Mouse (Mus musculus) cerebellum, postnatal 4 days (tissue): Measurements from ENCODE around the gene Snx9.
A peak's percentile ranks its signal among the peaks of the same experiment; 100 is the strongest.

ENCODE experiments used
- DNase-seq, 2 experiments: peaks; one replicate each; pipeline ENCODE4 v3.0.0; 2022; ENCODE audit warnings: low spot score in 2 of 2, mixed read lengths in 1 of 2

The Snx9 gene

DNA sequence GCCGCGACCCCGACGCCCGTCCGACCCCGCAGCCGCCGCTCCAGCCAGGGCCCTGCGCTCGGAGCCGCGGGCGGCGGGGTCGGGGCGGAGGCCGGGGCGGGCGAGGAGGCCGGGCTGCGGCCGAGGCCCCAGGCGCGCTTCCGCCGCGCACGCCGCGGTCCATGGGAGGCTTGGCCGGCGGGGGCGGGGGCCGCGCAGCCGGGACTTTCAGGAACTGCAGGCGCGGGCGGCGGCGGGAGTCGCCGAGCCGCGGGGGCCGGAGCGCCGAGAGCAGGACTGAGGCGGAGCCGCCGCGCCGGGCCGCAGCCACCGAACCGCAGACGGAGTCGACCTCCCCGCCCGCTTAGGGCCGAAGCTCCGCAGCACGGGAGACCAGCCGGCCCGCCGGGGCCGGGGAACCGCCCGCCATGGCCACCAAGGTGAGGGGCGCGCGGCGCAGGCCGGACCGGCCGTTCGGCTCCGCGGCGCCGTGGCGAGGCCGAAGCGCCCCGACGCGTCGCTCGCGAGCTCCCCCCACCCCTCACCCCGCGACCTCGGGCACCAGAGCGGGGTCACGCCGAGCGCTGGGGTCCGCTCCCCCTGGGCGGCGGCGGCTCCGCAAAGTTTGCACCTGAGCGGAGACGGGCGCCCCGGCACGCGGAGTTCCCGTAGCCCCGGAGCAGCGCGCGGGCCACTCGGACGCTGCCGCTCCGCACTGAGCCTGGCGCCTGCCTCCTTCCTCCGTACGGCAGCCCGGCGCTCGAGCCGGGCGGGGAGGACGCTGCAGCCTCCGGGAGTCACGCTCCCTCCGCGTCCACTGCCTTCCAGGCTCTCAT, at the start of gene Snx9:
Snx9 (plus strand) TSS at position 202 of the 815 bp plus-strand sequence.
- peak; percentile 42 to 71 for DNase-seq

GRCm38 (mm10) chr17:5792164-5792791, 48.9 kb upstream of the Snx9 start:
- no peak for DNase-seq

DNA sequence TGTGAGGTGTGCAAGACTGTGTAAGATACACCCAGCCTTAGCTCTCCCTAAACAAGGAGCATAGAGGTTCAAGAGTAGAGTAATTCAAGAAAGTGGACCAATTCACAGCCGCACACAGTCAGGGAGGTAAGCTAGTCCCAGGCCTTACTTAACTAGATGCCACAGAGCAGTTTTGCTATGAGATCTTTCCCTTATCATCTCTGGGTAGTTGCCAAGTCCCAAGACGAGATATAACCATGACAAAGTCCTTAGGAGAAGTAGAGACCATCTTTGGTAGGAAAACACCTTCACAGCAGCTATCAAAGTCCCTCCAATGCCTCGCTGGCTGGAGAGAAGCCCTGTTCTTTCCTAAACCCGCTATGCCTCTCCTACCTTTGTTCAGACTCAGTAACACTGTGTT, 47.5 kb upstream of the Snx9 start:
- no peak for DNase-seq

DNA sequence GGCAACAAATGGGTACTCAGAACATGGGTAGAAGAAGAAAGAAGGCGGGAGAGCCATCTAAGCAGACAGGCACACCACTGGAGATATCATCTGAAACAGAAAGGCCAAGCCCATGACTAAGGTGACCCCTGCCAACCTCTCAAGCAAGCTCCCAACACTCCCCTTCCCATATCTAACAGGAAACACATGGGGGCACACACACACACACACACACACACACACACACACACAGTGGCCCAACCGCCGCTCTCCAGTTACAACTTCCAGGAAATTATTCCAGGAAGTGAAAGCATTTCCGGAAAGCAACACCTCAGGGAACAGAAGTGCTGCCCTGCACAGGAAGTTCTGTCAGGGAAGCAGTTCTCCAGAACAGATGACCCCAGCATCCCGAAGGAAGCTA, 46.9 kb upstream of the Snx9 start:
- DNase-seq, result no peak

DNA sequence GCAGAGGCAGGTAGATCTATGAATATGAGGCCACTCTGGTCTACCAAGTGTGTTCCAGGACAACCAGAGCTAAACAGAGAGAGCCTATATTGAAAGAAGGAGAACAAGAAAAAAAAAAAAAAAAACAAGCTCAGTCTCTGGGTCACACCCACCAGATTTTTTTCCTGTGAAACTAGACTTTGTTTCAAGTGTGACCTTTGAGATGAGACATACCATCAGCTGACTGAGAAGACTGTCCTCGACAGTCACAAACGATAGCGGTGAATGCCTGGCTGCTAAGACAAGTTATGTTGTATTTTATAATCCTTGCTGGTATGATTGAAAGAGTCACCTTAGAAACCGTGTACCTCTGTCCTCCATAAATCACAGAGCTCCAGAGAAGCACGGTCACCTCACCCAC, 45.8 kb upstream of the Snx9 start:
- no peak for DNase-seq

- DNase-seq, result peak; percentile 34 to 64
Observed at GRCm38 (mm10) chr17:5795878-5796277, 45.3 kb upstream of the Snx9 start.

DNA sequence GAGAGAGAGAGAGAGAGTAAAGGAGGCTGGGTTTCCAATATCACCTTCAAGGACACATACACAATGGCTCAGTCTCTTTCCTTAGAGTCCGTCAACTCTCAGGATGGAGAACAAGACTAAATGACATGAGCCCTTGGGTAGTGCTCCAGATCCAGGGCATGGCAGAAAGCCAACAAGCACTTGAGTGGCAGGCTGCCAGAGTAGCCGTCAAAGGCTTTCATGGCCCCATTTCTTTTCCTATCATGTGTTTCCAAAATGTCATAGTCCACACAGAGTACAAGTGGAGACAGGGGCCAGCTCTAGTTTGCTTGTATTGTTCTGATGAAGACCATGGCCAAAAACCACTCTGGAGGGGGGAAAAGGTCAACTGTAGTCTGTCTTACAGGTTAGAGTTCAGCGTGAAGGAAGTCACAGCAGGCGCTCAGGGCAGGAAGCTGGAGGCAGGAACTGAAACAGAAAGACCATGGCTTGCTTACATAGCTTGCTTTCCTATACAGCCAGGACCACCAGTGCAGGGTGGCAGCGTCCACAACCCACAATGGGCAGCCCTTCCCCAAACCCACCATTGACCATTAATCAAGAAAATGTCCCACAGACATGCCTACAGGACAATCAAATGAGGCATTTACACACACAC, 43.9 kb upstream of the Snx9 start:
- DNase-seq, result peak in 1 of 2 experiments; percentile 45

DNA sequence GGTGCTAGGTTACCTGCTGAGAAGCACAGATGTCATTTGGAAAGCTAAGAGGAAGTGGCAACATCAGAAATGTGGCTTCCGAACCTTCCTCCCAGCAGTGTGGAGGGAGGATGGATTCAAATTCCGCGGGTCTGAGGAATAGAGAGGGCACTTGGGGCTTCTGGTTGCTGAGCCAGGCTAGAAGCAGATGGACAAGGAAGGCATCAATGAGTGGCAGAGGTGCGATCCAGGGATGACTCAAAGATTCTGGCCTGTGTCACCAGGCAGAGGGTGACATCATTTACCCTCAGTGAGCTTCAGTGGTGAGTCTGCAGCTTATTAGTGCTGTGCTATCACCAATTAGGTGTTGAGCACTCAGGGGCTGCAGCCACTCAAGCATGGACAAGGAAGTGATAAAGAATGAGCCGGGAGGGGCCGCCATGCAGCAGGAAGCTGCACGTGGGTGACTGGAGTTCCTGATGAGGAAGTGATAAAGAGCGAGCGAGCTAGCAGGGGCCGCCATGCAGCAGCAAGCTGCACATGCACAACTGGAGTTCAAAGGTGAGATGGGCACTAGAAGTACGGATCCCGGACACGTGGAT, 42.8 kb upstream of the Snx9 start:
- no peak for DNase-seq

- DNase-seq, result no peak
Observed at GRCm38 (mm10) chr17:5798900-5799299, 42.2 kb upstream of the Snx9 start.

GRCm38 (mm10) chr17:5799396-5800021, 41.6 kb upstream of the Snx9 start:
- no peak for DNase-seq

GRCm38 (mm10) chr17:5800254-5800653, 40.9 kb upstream of the Snx9 start:
- no peak for DNase-seq

GRCm38 (mm10) chr17:5800824-5801560, 40.1 kb upstream of the Snx9 start:
- DNase-seq, result no peak

DNA sequence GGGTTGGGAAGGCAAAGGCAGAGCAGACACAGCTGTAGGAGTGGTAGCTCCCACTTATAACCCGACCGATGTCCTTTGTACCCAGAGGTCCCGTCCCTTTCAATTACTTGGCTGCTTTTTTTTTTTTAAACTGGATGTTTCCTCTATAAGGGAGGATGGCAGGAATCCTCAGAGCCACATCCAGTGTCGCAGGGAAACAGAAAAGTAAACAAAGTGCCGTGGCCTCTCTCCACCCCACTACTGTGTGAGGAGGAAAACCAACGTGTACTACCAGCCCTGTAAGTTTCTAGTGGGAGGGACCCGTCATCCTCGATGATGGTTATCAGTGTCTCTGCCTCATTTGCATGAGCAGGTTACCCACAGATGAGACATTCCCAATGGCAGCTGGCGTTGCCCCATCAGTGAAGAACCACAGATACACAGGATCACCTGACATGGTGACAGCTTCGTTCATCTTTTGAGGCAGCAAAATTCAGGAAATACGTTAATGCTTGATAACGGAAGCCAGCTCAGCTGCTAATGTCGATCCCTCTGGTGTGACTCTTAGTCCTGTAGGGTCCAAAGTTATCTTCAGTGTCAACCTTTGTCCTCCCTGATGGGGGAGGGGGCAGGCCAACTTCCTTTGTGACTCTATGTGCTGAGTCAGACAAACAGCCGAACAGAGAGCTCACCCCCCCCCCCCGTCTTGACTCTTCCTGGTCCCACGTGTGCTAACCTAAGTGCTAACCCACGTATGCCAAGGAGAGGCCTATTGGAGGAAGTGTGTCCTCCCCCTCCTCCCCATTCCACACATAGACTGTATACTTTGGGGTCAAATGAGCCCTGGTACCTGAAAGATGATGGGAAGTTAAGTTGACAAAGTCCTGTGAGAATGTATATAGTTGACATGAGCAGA, 39.1 kb upstream of the Snx9 start:
- no peak for DNase-seq

DNA sequence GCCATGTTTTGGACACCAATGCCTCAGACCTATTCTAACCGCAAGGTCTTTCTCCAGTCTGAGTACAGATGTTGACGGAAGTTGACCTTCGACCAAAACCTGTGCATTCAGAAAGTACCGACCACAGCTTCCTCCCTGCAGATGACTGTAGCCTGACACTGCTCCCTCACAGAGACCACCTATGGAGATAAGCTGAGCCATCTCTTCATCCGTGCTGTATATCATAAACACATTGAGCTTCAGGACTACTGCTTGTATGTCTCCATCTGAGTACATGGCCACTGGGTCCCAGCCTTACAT, 38.5 kb upstream of the Snx9 start:
- no peak for DNase-seq

DNA sequence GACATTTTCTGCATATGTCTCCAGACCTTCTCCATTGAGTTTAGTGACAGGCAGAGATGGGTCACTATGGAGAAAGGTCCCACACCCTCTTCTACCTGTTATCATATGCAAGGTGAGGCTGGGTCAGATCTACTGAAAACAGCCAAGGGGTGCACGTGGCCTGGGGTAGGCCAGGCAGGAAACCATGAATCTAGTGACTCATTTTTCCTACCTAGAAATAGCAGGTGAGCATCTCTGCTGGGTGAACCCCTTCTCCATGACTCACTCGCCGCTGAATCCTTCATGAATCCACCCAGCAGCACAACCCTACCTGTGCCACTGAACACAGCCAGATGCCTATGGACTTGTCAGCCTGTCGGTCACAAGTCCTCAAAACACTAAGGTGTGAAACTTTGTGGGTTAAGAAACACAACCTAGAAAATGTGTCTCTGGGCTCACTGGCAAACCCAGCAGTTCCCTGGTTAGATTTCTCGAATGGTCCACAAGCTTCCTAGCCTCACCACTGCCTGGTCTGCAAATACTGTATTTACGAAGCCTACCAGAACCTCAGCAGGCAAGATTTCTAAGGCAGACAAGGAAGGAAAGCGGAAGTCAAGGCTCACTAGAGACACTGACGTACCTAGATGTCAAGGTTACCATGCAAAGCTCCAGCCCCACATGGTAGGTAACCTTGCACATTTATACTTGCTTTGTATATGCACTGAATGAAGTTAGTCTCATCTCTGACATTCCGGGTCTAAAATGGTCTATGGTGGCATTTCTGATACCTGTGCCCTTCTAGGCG, 37.7 kb upstream of the Snx9 start:
- DNase-seq, result no peak

DNA sequence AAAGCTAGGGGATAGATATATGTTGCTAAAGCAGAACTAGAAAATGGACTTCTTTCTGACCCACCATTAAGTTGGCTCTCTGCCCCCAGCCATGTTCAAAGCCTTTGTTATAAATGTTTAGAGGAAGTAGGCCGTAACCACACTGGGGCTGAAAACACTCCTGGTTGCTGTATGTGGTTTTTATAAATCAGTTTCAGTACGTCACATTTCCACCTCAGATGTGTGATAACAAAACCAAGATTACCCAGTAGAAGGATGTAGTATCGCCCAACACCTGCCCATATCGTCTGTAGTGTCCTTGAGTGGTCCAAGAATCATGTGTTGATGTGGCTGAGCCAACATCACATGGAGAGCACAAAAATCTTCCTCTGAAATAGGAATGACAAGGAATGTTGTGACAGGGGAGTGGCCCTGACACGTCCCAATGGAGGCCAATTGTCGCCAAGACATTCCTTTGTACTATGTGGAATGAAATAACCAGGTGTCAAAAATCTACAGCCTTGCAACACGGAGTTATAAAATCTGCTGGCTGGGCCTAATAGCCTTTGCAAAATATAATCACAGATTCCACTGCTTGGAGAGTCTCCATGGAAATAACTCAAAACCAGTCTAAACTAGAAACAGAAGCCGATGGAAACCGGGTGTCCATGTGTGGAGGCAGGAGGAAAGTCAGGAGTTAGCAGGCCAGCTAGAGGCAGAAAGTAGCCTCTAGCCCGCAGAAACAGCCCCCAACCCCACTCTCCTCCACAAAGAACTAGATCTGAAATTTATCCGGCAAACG, 36.6 kb upstream of the Snx9 start:
- DNase-seq, result no peak

- no peak for DNase-seq
Observed at GRCm38 (mm10) chr17:5805151-5805834, 35.8 kb upstream of the Snx9 start.

DNA sequence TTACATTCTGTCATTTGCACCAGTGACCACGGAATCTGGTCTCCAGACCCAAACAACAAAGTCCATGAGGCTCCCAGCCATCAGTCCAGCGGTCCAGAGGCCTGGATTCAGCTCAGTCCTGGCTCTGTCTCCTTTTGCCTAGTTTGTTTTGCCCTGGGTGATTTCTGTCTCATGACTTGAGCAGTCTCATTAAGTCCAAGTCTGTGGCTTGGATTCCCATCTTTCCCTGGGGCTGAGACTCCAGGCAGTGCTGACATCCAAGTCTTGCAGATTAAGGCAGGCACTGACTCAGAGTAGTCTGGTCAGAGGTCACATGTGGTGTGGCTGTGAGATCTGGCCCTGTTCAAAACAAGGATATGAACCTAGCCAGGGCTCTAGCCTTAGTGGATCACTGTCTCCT, 35.2 kb upstream of the Snx9 start:
- no peak for DNase-seq
